Mouse (Mus musculus): ENCODE data around the gene Rbm8a. TPM values are rescaled to one million over a fixed set of nuclear protein-coding genes. Genes with fewer than 3 reads are reported as not detected.

The Rbm8a gene
- polyA plus RNA-seq, 1 experiment = 3.1 TPM

DNA sequence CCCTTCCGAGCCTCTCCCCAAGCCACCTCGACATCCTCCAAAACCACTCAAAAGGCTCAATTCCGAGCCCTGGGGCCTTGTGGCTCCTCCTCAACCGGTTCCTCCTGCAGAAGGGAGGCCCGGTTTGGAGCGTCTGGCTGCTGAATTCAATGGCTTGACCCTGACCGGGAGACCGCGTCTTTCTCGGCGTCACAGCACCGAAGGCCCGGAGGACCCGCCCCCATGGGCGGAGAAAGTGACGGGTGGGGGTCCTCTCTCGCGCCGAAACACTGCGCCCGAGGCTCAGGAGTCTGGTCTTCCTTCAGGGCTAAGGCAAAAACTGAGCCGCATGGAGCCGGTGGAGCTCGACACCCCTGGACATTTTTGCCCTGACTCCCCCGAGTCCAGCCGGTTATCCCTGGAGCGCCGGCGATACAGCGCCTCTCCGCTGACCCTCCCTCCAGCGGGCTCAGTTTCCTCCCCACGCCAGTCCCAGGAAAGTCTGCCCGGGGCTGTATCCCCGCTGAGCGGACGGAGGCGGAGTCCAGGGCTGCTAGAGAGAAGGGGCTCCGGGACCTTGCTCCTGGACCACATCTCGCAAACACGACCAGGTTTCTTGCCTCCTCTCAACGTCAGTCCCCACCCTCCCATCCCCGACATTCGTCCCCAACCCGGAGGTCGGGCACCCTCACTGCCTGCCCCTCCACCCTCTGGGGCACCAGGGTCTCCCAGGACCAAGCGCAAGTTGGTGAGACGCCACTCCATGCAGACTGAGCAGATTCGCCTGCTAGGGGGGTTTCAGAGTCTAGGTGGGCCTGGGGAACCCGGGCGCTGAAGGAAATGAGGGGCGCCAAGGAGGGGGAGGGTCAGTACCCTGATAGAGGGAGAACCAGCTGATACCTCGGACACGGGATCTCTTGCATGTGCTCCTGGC is 31.3 kb upstream of the Rbm8a start:
- no peaks in the 10 kb centered on the region for H3K36me3 ChIP-seq (ENCODE audit: control insufficient read depth, insufficient read depth, low read length)
- DNase-seq (ENCODE audit: low read depth in 1 of 2, low spot score in 2 of 2) = no peak
- peaks cover 28% of the 10 kb centered on the region for H3K27me3 ChIP-seq (ENCODE audit: control insufficient read depth, insufficient read depth, low read length)
- H3K27ac ChIP-seq (ENCODE audit: insufficient read depth, low read length) = no peak overlapping the region
- H3K4me3 ChIP-seq (ENCODE audit: extremely low read depth, insufficient read depth, insufficient read length) = peak overlapping the region; percentile 47
- TF ChIP-seq POLR2A (IDR thresholded peaks at IDR 0.05; ENCODE audit: low read depth, low read length) = no peak
- TF ChIP-seq CTCF (IDR thresholded peaks at IDR 0.05; ENCODE audit: extremely low read depth, insufficient read depth, insufficient read length, insufficient replicate concordance) = no peak
- 9% methylated on average over 53 of the region's 54 CpGs for WGBS
- peaks cover 19% of the 10 kb centered on the region for H3K4me1 ChIP-seq (ENCODE audit: control insufficient read depth, insufficient read depth, insufficient read length)

DNA sequence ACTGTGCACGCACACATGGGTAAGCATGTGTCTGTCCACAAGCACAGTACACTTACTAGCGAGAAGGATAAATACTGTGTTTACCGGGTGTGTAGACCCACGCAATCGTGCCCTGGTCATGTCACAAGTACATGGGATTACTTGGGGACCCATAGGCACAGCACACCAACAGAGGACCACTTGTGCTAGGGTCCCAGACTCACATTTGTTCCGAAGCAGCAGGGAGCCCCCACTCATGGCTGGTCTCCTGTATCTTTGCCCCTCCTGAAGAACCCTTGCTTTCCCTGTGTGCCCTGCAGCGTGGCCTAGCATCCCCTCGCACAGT is 30.7 kb upstream of the Rbm8a start:
- H3K4me1 ChIP-seq (ENCODE audit: control insufficient read depth, insufficient read depth, insufficient read length) = peaks cover 19% of the 10 kb centered on the region
- DNase-seq (ENCODE audit: low read depth in 1 of 2, low spot score in 2 of 2) = no peak
- no peaks in the 10 kb centered on the region for H3K36me3 ChIP-seq (ENCODE audit: control insufficient read depth, insufficient read depth, low read length)
- WGBS = 78% methylated on average over 8 of the region's 8 CpGs
- TF ChIP-seq CTCF (IDR thresholded peaks at IDR 0.05; ENCODE audit: extremely low read depth, insufficient read depth, insufficient read length, insufficient replicate concordance) = no peak
- TF ChIP-seq POLR2A (IDR thresholded peaks at IDR 0.05; ENCODE audit: low read depth, low read length) = no peak
- H3K27ac ChIP-seq (ENCODE audit: insufficient read depth, low read length) = no peak overlapping the region
- H3K4me3 ChIP-seq (ENCODE audit: extremely low read depth, insufficient read depth, insufficient read length) = no peak overlapping the region
- peaks cover 28% of the 10 kb centered on the region for H3K27me3 ChIP-seq (ENCODE audit: control insufficient read depth, insufficient read depth, low read length)

GRCm38 (mm10) chr3:96599411-96599810 is 30.3 kb upstream of the Rbm8a start:
- TF ChIP-seq POLR2A (IDR thresholded peaks at IDR 0.05; ENCODE audit: low read depth, low read length) = no peak
- TF ChIP-seq CTCF (IDR thresholded peaks at IDR 0.05; ENCODE audit: extremely low read depth, insufficient read depth, insufficient read length, insufficient replicate concordance) = no peak
- H3K27me3 ChIP-seq (ENCODE audit: control insufficient read depth, insufficient read depth, low read length) = peaks cover 28% of the 10 kb centered on the region

GRCm38 (mm10) chr3:96600639-96601250 is 29.0 kb upstream of the Rbm8a start, which contains the start of gene Lix1l:
Gene Lix1l, plus strand, starts transcription at chr3:96601149.
- H3K27ac ChIP-seq (ENCODE audit: insufficient read depth, low read length) = peak within 1 kb of the TSS; percentile 20; the same call in 1 of the 2 replicates
- peak; percentile 64 to 83 for DNase-seq (ENCODE audit: low read depth in 1 of 2, low spot score in 2 of 2)
- 2% methylated on average over 27 of the region's 27 CpGs for WGBS
- H3K36me3 ChIP-seq (ENCODE audit: control insufficient read depth, insufficient read depth, low read length) = no peaks in the 10 kb centered on the region
- no peak for TF ChIP-seq CTCF (IDR thresholded peaks at IDR 0.05; ENCODE audit: extremely low read depth, insufficient read depth, insufficient read length, insufficient replicate concordance)
- no peak for TF ChIP-seq POLR2A (IDR thresholded peaks at IDR 0.05; ENCODE audit: low read depth, low read length)
- peaks cover 28% of the 10 kb centered on the region for H3K27me3 ChIP-seq (ENCODE audit: control insufficient read depth, insufficient read depth, low read length)
- peaks cover 19% of the 10 kb centered on the region for H3K4me1 ChIP-seq (ENCODE audit: control insufficient read depth, insufficient read depth, insufficient read length)
- H3K4me3 ChIP-seq (ENCODE audit: extremely low read depth, insufficient read depth, insufficient read length) = peak within 1 kb of the TSS; percentile 61

More at GRCm38 (mm10) chr3:96599411-96599810, 30.3 kb upstream of the Rbm8a start:
- Histone ChIP-seq H3K4me1 (ENCODE audit: control insufficient read depth, insufficient read depth, insufficient read length) (peaks cover 19% of the 10 kb centered on the region), H3K4me3 (ENCODE audit: extremely low read depth, insufficient read depth, insufficient read length) (no peak overlapping the region), H3K36me3 (ENCODE audit: control insufficient read depth, insufficient read depth, low read length) (no peaks in the 10 kb centered on the region), H3K27ac (ENCODE audit: insufficient read depth, low read length) (no peak overlapping the region)
- DNase-seq (ENCODE audit: low read depth in 1 of 2, low spot score in 2 of 2) = no peak
- 88% methylated on average over 3 of the region's 3 CpGs for WGBS

DNA sequence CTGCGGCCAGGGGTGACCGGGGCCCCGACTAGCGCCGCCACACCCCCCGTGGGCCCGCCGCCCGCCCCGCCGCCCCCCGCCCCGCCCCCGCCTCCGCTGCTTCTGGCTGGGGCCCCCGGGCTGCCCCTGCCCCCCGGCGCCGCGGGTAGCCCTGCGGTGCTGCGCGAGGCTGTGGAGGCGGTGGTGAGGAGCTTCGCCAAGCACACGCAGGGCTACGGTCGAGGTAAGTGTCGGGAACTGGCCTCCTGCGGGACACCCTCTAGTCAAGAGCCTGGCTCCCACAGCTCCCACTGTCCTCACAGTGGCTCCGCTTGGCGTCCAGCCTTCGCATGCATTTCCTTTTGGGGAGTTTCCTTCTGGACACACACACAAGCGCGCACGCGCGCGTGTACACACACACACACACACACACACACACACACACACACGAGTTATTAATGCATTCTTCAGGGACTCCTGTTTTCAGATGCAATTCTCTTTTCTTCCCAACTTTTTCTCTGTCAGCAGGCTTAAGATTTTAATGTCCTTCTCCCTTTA is 28.4 kb upstream of the Rbm8a start:
- DNase-seq (ENCODE audit: low read depth in 1 of 2, low spot score in 2 of 2) = no peak
- Histone ChIP-seq H3K36me3 (ENCODE audit: control insufficient read depth, insufficient read depth, low read length) (no peaks in the 10 kb centered on the region), H3K27ac (ENCODE audit: insufficient read depth, low read length) (peak overlapping the region; percentile 20; the same call in 1 of the 2 replicates), H3K4me3 (ENCODE audit: extremely low read depth, insufficient read depth, insufficient read length) (peak overlapping the region; percentile 61; the same call in 1 of the 2 replicates), H3K4me1 (ENCODE audit: control insufficient read depth, insufficient read depth, insufficient read length) (peaks cover 16% of the 10 kb centered on the region), H3K27me3 (ENCODE audit: control insufficient read depth, insufficient read depth, low read length) (peaks cover 27% of the 10 kb centered on the region)
- WGBS = 2% methylated on average over 39 of the region's 40 CpGs
- TF ChIP-seq POLR2A (IDR thresholded peaks at IDR 0.05; ENCODE audit: low read depth, low read length) (no peak), CTCF (IDR thresholded peaks at IDR 0.05; ENCODE audit: extremely low read depth, insufficient read depth, insufficient read length, insufficient replicate concordance) (no peak)

GRCm38 (mm10) chr3:96601941-96602703 is 27.6 kb upstream of the Rbm8a start:
- no peaks in the 10 kb centered on the region for H3K36me3 ChIP-seq (ENCODE audit: control insufficient read depth, insufficient read depth, low read length)
- no peak overlapping the region for H3K4me3 ChIP-seq (ENCODE audit: extremely low read depth, insufficient read depth, insufficient read length)
- H3K27me3 ChIP-seq (ENCODE audit: control insufficient read depth, insufficient read depth, low read length) = peaks cover 20% of the 10 kb centered on the region
- WGBS = 70% methylated on average over 10 of the region's 10 CpGs
- no peak for DNase-seq (ENCODE audit: low read depth in 1 of 2, low spot score in 2 of 2)
- H3K4me1 ChIP-seq (ENCODE audit: control insufficient read depth, insufficient read depth, insufficient read length) = peaks cover 9% of the 10 kb centered on the region
- H3K27ac ChIP-seq (ENCODE audit: insufficient read depth, low read length) = no peak overlapping the region
- TF ChIP-seq POLR2A (IDR thresholded peaks at IDR 0.05; ENCODE audit: low read depth, low read length) (no peak), CTCF (IDR thresholded peaks at IDR 0.05; ENCODE audit: extremely low read depth, insufficient read depth, insufficient read length, insufficient replicate concordance) (no peak)

Data from spleen, adult 2 months (tissue).